Mouse (Mus musculus) heart, embryonic 12.5 days (tissue): Measurements from ENCODE around the gene Mtx1. TPM values are rescaled to one million over a fixed set of nuclear protein-coding genes. Genes with fewer than 3 reads are reported as not detected.
A peak's percentile ranks its signal among the peaks of the same experiment; 100 is the strongest.

Experiments
- ATAC-seq: fragments of 200-750 bp; cut with Nextera tagmentation; 2 replicates; pipeline ENCODE4 v1.8.0; 2017; ENCODE audit warnings: moderate TSS enrichment, moderate library complexity; ENCODE audit not compliant: insufficient number of reproducible peaks, low FRiP score
- H3K27ac ChIP-seq: fragments of 300-500 bp; sonication (generic); 2 replicates; pipeline ENCODE4 v1.5.1; 2016; ENCODE audit warnings: mild to moderate bottlenecking, moderate library complexity; ENCODE audit not compliant: poor library complexity, severe bottlenecking
- H3K27me3 ChIP-seq: fragments of 300-500 bp; sonication (generic); replicated peaks from 2 replicates; pipeline ENCODE4 v1.6.1; 2016; ENCODE audit warnings: mild to moderate bottlenecking, moderate library complexity
- H3K36me3 ChIP-seq: fragments of 300-500 bp; sonication (generic); 2 replicates; pipeline ENCODE4 v1.6.1; 2016; ENCODE audit warnings: mild to moderate bottlenecking, moderate library complexity
- H3K4me1 ChIP-seq: fragments of 300-500 bp; sonication (generic); replicated peaks from 2 replicates; pipeline ENCODE4 v1.6.1; 2016; ENCODE audit warnings: mild to moderate bottlenecking
- H3K4me2 ChIP-seq: fragments of 300-500 bp; sonication (generic); 2 replicates; pipeline ENCODE4 v1.6.1; 2016; ENCODE audit warnings: mild to moderate bottlenecking, moderate library complexity
- H3K4me3 ChIP-seq: fragments of 300-500 bp; sonication (generic); 2 replicates; pipeline ENCODE4 v1.5.1; 2016; ENCODE audit warnings: mild to moderate bottlenecking
- H3K9ac ChIP-seq: fragments of 300-500 bp; sonication (generic); 2 replicates; pipeline ENCODE4 v1.6.1; 2016; ENCODE audit warnings: mild to moderate bottlenecking, moderate library complexity
- H3K9me3 ChIP-seq: fragments of 300-500 bp; sonication (generic); replicated peaks from 2 replicates; pipeline ENCODE4 v1.6.1; 2016; ENCODE audit warnings: mild to moderate bottlenecking, moderate library complexity
- WGBS: fragments of 180-500 bp; shearing (Covaris S2); methylation state at CpG from one replicate; pipeline ENCODE4 v1.1.7; 2016; 5-methylcytosine and 5-hydroxymethylcytosine counted together
- polyA plus RNA-seq: library from polyadenylated mRNA; unstranded; fragments of >200 nt; fragmentation: Nextera tagmentation; extraction: Ambion mirVana; gene quantifications from 2 replicates; pipeline ENCODE4 v1.2.1, GENCODE M21; 2016

The Mtx1 gene
- polyA plus RNA-seq, 1 experiment from 2014 or later: 127 TPM

- 24% methylated on average over 13 of the region's 13 CpGs for WGBS
- no peak within 1 kb of the TSS for H3K27ac ChIP-seq
Measured at GRCm38 (mm10) chr3:89202253-89203141, 24.4 kb downstream of the Mtx1 start, which contains the start of gene Gba. TSS of gene Gba (plus strand) at chr3:89202928.

GRCm38 (mm10) chr3:89199839-89200238 is 27.0 kb downstream of the Mtx1 start:
- Histone ChIP-seq H3K9me3 (no peaks in the 10 kb centered on the region), H3K4me2 (no peak overlapping the region), H3K27ac (no peak overlapping the region), H3K36me3 (peaks cover 10% of the 10 kb centered on the region), H3K9ac (no peak overlapping the region), H3K4me3 (no peak overlapping the region), H3K27me3 (no peaks in the 10 kb centered on the region), H3K4me1 (peaks cover 14% of the 10 kb centered on the region)
- 67% methylated on average over 3 of the region's 3 CpGs for WGBS
- ATAC-seq: no peak

More at GRCm38 (mm10) chr3:89202253-89203141, 24.4 kb downstream of the Mtx1 start, which contains the start of gene Gba:
- peaks cover 36% of the 10 kb centered on the region for H3K36me3 ChIP-seq
- no peaks in the 10 kb centered on the region for H3K27me3 ChIP-seq
- peak within 1 kb of the TSS; percentile 67 for H3K9ac ChIP-seq
- no peaks in the 10 kb centered on the region for H3K9me3 ChIP-seq
- peak within 1 kb of the TSS; percentile 72 for H3K4me2 ChIP-seq
- H3K4me3 ChIP-seq: peak within 1 kb of the TSS; percentile 60
- peak; percentile 90 for ATAC-seq
- peaks cover 5% of the 10 kb centered on the region for H3K4me1 ChIP-seq

GRCm38 (mm10) chr3:89195979-89196877 is 30.7 kb downstream of the Mtx1 start:
- ATAC-seq: peak; percentile 96
- 7% methylated on average over 33 of the region's 33 CpGs for WGBS
- H3K4me2 ChIP-seq: peak overlapping the region; percentile 75

GRCm38 (mm10) chr3:89193853-89194252 is 33.0 kb downstream of the Mtx1 start:
- peaks cover 1% of the 10 kb centered on the region; the same call in 1 of the 2 replicates for H3K36me3 ChIP-seq
- 88% methylated on average over 2 of the region's 2 CpGs for WGBS
- H3K4me3 ChIP-seq: no peak overlapping the region
- no peak overlapping the region for H3K9ac ChIP-seq
- no peak for ATAC-seq
- H3K4me2 ChIP-seq: no peak overlapping the region
- H3K9me3 ChIP-seq: no peaks in the 10 kb centered on the region
- H3K27me3 ChIP-seq: no peaks in the 10 kb centered on the region
- H3K27ac ChIP-seq: no peak overlapping the region
- peaks cover 9% of the 10 kb centered on the region for H3K4me1 ChIP-seq

More at GRCm38 (mm10) chr3:89195979-89196877, 30.7 kb downstream of the Mtx1 start:
- Histone ChIP-seq H3K27me3 (no peaks in the 10 kb centered on the region), H3K4me1 (peaks cover 9% of the 10 kb centered on the region), H3K4me3 (peak overlapping the region; percentile 46), H3K9ac (peak overlapping the region; percentile 69), H3K27ac (peak overlapping the region; percentile 27), H3K36me3 (no peaks in the 10 kb centered on the region), H3K9me3 (no peaks in the 10 kb centered on the region)

- H3K9me3 ChIP-seq: no peaks in the 10 kb centered on the region
- H3K9ac ChIP-seq: no peak overlapping the region
- WGBS: 63% methylated on average over 1 of the region's 1 CpGs
- H3K27ac ChIP-seq: no peak overlapping the region
- H3K4me3 ChIP-seq: no peak overlapping the region
- H3K36me3 ChIP-seq: peaks cover 6% of the 10 kb centered on the region; the same call in 1 of the 2 replicates
- no peaks in the 10 kb centered on the region for H3K27me3 ChIP-seq
- no peak overlapping the region for H3K4me2 ChIP-seq
- no peak for ATAC-seq
- H3K4me1 ChIP-seq: peaks cover 9% of the 10 kb centered on the region
Measured at GRCm38 (mm10) chr3:89193351-89193750, 33.5 kb downstream of the Mtx1 start.

- WGBS: 72% methylated on average over 8 of the region's 8 CpGs
- ATAC-seq: no peak
- H3K4me1 ChIP-seq: peaks cover 8% of the 10 kb centered on the region; the same call in 1 of the 2 replicates
Measured at GRCm38 (mm10) chr3:89190436-89190835, 36.5 kb downstream of the Mtx1 start.

GRCm38 (mm10) chr3:89188478-89188875 is 38.4 kb downstream of the Mtx1 start:
- H3K9ac ChIP-seq: no peak overlapping the region
- peaks cover 26% of the 10 kb centered on the region for H3K4me1 ChIP-seq
- H3K27me3 ChIP-seq: 0 out of 2 replicates have a peak, but pooled peaks cover 11% of the 10 kb centered on the region
- H3K9me3 ChIP-seq: no peaks in the 10 kb centered on the region
- WGBS: 65% methylated on average over 12 of the region's 12 CpGs
- H3K4me3 ChIP-seq: no peak overlapping the region
- no peak for ATAC-seq
- peaks cover 12% of the 10 kb centered on the region; the same call in 1 of the 2 replicates for H3K36me3 ChIP-seq
- no peak overlapping the region for H3K27ac ChIP-seq
- no peak overlapping the region for H3K4me2 ChIP-seq

More at GRCm38 (mm10) chr3:89190436-89190835, 36.5 kb downstream of the Mtx1 start:
- Histone ChIP-seq H3K27ac (no peak overlapping the region), H3K27me3 (0 out of 2 replicates have a peak, but pooled peaks cover 10% of the 10 kb centered on the region), H3K4me3 (no peak overlapping the region), H3K4me2 (no peak overlapping the region), H3K36me3 (peaks cover 12% of the 10 kb centered on the region; the same call in 1 of the 2 replicates), H3K9ac (no peak overlapping the region), H3K9me3 (no peaks in the 10 kb centered on the region)

GRCm38 (mm10) chr3:89187690-89188477 is 39.0 kb downstream of the Mtx1 start:
- peaks cover 26% of the 10 kb centered on the region for H3K4me1 ChIP-seq
- 74% methylated on average over 18 of the region's 18 CpGs for WGBS
- no peak overlapping the region for H3K27ac ChIP-seq
- H3K4me2 ChIP-seq: no peak overlapping the region
- H3K9ac ChIP-seq: no peak overlapping the region
- H3K4me3 ChIP-seq: no peak overlapping the region
- peaks cover 12% of the 10 kb centered on the region; the same call in 1 of the 2 replicates for H3K36me3 ChIP-seq
- no peaks in the 10 kb centered on the region for H3K9me3 ChIP-seq
- 0 out of 2 replicates have a peak, but pooled peaks cover 11% of the 10 kb centered on the region for H3K27me3 ChIP-seq
- ATAC-seq: no peak

- Histone ChIP-seq H3K36me3 (peaks cover 15% of the 10 kb centered on the region; the same call in 1 of the 2 replicates), H3K27me3 (0 out of 2 replicates have a peak, but pooled peaks cover 11% of the 10 kb centered on the region), H3K4me2 (0 out of 2 replicates have a peak overlapping the region, but pooled peaks have one; percentile 1), H3K9me3 (no peaks in the 10 kb centered on the region), H3K4me1 (peaks cover 29% of the 10 kb centered on the region), H3K4me3 (no peak overlapping the region), H3K27ac (no peak overlapping the region), H3K9ac (no peak overlapping the region; the same call in 1 of the 2 replicates)
- no peak for ATAC-seq
- 37% methylated on average over 23 of the region's 23 CpGs for WGBS
Measured at GRCm38 (mm10) chr3:89187197-89187596, 39.7 kb downstream of the Mtx1 start.

GRCm38 (mm10) chr3:89183959-89184315 is 43.0 kb downstream of the Mtx1 start:
- no peaks in the 10 kb centered on the region for H3K9me3 ChIP-seq
- peaks cover 47% of the 10 kb centered on the region for H3K36me3 ChIP-seq
- H3K4me1 ChIP-seq: peaks cover 32% of the 10 kb centered on the region
- H3K4me3 ChIP-seq: peak overlapping the region; percentile 69
- ATAC-seq: no peak
- peak overlapping the region; percentile 91 for H3K4me2 ChIP-seq
- peak overlapping the region; percentile 80 for H3K9ac ChIP-seq
- H3K27me3 ChIP-seq: 0 out of 2 replicates have a peak, but pooled peaks cover 11% of the 10 kb centered on the region
- H3K27ac ChIP-seq: no peak overlapping the region
- 75% methylated on average over 6 of the region's 6 CpGs for WGBS
